Mouse (Mus musculus) WW6 (cell line): ENCODE results near the gene Adamtsl5.
A peak's percentile ranks its signal among the peaks of the same experiment; 100 is the strongest.

ENCODE experiments used
- DNase-seq: peaks from one replicate; pipeline ENCODE4 v3.0.0-alpha.2; 2013; ENCODE audit warnings: low read depth, low spot score

Gene Adamtsl5

DNA sequence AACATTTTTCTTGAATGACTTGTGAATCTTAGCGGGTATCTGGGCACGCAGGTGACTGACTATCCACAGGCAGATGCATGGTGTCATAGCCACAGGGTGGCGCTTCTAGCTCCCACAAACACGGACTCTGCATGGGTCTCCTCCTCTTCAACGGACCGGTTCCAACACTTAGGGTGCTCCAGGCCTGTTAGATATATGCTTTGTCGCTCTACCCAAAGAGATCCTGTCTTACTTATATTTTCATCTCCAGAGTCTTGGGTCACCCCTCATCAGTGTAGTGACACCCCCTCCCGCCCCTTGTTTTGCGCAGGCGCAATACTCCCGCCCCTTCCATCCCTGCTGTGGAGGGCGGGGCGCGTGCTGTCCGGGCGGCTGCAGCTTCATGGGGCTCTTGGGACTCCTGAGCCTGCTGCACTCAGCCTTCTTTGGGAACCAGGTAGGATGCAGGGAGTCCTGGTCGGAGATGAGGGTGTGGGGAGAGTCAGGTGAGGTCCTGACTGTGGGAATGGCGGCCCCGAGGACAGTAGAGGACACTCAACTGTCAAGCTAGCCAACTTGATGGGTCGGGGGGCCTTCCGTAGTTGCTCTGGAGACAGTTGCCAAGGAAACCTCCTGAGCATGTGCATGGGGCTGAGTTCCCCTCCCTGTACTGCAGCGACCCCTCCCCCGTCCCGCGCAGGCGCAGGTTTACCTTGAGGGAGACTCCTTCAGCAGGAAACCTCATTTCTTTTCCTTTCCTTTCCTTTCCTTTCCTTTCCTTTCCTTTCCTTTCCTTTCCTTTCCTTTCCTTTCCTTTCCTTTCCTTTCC lies 52.4 kb downstream of the Adamtsl5 start, which contains the start of gene Apc2:
TSS of gene Apc2 (plus strand) at position 360 of the 808 bp plus-strand sequence.
- no peak for DNase-seq

DNA sequence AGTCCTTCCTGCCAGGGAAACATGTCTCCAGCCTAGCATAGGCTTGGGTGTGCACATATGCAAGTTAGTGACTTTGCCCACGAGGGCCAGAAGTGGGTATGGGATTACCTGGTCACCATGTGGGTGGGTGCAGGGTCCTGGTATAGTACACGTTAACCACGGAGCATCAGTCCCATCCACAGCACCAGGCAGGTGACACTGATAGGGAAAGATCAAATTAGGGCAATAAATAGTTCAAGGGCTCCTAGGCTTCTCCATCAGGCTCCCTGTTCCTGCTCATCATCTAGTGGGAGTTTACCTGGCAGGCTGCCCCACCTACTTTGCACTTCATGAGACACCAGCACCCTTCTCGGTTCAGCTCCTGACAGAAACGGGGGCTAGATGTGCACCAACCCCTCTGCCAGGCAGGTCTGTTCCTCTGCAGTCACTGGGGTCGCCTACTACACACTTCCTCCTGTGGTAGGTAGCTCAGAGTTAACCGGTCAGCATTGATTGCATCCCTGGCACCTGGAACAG lies 53.4 kb downstream of the Adamtsl5 start:
- no peak for DNase-seq

DNA sequence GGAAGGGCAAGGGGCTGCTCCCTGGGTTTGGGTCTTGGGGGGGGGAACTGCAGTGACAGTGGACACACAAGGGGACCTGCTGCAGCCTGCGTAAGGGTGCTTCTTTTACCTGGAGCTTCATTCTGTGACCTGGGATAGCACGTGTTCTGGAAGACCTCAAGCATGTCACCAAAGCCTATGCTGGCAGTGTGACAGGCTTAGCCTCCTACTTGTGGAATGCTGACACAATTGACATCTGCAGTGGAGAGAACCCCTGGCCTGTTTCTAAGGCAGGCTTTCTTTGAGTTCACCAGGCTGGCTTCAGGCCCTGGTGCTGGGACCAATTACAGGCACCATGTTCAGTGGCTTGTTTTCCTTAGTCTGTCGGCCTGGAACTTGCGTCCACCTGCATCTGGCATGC lies 53.9 kb downstream of the Adamtsl5 start:
- DNase-seq, result no peak

DNA sequence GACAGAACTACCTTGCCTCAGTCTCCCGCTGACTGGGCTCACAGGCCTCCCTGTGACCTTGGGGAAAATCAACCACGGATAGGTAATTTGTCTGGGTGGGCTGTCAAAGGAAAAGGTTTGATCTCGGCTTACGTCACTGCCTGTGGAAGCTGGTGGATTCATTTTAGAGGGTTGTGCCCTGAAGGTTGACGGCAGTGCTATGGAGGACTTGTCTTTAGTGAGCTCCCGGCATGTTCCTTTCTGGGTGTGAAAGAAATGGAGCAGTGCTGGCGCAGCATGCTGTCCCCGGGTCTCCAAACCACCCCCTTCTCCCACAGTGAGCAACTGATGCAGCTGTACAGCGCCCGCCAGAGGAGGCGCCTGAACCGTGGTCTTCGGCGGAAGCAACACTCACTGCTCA lies 54.9 kb downstream of the Adamtsl5 start:
- DNase-seq, result no peak

DNA sequence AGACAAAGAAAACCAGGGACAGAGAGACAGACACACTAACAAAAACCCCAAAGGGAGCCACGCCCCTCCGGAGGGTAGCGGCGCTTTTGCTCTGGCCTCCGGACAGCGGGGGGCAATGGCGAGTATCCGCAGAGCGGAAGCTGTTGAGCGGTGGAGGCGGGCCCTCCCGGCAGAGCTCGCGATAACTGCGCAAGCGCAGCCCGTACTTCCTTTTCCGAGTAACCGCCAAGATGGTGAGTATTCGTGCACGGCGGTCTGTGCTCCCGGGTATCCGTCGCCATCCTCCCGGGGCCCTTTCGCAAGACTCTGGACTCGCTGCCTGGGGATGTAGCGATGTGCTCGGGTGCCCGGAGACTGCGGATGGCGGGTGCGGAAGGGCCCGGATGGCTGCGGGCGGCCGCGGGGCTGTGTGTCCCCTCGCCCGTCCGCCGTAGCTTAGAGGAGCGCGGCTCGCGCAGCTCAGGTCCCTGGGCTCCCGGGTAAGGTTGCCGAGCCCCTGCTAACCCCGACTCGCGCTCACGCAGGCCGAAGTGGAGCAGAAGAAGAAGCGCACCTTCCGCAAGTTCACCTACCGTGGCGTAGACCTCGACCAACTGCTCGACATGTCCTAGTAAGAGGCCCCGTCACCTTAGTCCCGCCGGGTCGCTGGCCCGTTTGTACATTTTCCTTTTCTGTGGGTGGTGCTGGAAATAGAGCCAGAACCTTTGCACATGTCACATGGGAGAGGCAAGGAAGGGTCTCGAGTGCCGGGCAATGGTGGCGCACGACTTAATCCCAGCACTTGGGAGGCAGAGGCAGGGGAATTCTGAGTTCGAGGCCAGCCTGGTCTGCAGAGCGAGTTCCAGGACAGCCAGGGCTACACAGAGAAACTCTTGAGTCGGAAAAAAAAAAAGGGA lies 55.7 kb downstream of the Adamtsl5 start, which contains the start of gene Rps15:
TSS of gene Rps15 (plus strand) at position 203 of the 896 bp plus-strand sequence.
- DNase-seq, result peak; percentile 92
